Mouse (Mus musculus): ENCODE results near the gene Fam172a.
"Not testable (repeated sequence)": the region's sequence is repeated elsewhere in the genome, so short reads cannot be mapped to it uniquely, and the experiment has no call there.

Fam172a gene

DNA sequence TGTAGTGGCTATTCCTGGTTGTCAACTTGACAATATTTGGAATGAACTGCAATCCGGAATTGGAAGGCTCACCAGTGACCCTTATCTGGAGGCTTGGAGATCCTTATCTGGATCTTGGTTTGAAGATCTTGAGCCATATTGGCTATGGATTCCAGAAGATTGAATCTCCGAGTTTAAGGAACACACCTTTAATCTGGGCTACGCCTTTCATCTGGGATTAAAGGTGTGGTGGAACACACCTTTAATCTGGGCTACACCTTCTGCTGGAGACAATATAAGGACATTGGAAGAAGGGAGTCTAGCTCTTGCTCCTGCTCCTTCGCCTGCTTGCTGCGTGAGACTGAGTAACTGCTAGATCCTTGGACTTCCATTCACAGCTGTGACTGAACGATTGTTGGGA lies at the start of gene Fam172a:
Gene Fam172a (plus strand): TSS at position 301 of the 400 bp plus-strand sequence.
- DNase-seq = not testable (repeated sequence)

- DNase-seq = no peak
These were observed 13.2 kb upstream of the Fam172a start for GRCm38 (mm10) chr13:77688651-77689050.

GRCm38 (mm10) chr13:77708514-77709013 lies 6.7 kb downstream of the Fam172a start:
- peak; percentile 93 for DNase-seq

GRCm38 (mm10) chr13:77717499-77717898 lies 15.7 kb downstream of the Fam172a start:
- no peak for DNase-seq

DNA sequence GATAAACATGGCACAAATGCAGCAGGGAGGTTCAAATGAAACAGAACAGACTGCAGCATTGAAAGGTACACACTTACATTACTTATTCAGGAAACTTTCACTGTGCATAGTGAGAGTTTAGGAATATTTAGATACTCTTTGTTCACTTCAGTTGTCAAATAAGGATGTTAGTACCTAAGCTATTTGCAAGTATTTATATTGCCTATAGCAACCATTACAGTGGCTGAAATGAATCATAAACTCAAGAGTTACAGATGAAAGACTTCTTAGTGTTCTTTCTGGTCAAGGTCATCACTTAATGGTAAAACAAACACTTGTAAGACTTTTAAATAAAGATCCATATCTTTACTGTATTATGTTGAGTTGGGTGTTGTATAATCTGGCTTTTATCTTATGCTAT lies 41.0 kb downstream of the Fam172a start:
- no peak for DNase-seq

DNA sequence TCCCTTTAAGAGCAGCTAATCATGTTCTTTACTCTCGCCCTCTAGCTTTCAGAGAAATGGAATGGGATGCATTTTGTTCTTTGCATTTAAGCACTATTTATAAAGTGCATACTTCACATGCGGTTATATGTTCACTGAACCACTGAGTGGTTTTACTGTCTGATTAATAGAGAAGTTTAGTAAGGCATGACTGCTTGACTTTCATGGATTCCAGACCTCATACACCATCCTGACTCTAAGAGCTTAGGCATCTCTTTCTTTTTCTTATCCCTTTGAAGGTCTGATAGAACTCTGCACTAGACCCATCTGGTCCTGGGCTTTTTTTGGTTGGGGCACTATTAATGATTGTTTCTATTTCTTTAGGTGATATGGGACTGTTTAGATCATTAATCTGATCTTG lies 75.8 kb downstream of the Fam172a start:
- DNase-seq = no peak

DNA sequence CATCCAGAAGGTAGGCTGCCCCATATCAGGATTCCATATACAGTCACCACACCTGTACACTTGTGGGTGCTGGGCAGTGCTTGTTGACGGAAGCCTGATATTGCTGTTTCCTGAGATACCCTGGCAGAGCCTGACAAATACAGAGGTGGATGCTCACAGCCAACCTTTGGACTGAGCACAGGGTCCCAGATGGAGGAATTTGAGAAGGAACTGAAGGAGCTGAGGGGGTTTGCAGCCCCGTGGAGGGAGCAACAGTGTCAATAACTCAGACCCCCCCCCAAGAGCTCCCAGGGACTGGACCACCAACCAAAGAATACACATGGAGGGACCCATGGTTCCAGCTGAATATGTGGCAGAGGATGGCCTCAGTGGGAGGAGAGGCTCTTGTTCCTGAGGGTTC lies 105.5 kb downstream of the Fam172a start:
- DNase-seq = not testable (repeated sequence)

GRCm38 (mm10) chr13:77810449-77810848 lies 108.6 kb downstream of the Fam172a start:
- DNase-seq = no peak

- no peak for DNase-seq
These were observed 124.3 kb downstream of the Fam172a start for GRCm38 (mm10) chr13:77826138-77826537.

- no peak for DNase-seq
These were observed 141.3 kb downstream of the Fam172a start for GRCm38 (mm10) chr13:77843017-77843654.

DNA sequence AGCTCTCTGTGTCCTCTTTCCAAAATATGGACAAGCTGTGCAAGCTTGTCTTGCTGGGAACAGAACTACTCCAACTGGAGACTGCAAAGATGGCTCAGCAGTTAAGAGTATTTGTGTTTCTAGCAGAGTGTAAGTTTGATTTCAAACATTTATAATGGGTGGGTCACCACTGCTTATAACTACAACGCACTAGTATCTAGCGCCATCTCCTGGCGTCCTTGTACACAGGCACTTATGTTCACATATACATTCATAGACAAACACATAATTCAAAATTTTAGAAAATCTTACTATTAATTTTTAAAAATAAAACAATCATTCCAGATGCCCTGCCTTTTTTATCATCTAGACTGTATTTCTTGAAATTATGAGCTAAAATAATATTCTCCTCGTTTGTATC lies 147.0 kb downstream of the Fam172a start:
- peak; percentile 8 for DNase-seq

- no peak for DNase-seq
These were observed 163.0 kb downstream of the Fam172a start for GRCm38 (mm10) chr13:77864804-77865203.

DNA sequence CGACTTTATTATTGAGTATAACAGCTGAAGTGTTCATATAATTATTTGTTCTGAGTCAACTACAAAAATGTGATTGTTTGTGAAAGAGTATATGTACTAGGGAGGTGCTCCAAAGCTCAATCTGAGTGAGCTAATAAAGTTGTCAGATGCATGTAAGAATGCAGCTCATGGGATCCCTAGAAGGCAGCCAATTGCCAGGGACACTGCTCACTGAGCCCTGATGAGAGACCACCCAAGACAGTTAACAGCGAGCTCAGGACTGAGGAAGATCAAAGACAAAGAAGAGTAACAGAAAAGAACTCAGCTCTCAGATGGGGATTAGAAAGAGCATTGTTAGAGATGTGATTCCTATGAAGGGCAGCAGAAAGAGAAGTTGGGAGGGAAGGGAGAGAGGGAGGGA lies 166.5 kb downstream of the Fam172a start:
- no peak for DNase-seq

DNA sequence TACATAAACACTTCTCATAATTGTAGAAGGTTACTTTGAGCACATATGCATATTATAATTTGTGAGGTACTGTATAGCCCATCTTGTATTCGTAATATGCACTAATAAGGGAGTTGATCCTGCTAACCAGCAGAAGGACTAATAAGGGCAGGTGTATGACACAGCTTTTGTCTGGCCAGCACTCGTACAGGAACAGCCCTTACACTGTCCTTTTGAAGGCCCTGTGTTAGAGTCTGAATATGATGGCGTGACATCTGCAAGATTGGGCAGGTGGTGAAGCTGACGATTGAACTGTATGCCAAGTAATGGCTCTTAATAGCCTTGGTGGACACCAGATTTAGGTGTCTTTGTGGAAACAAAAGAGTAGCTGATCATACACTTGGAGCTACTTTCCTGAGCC lies 176.3 kb downstream of the Fam172a start:
- DNase-seq = no peak

GRCm38 (mm10) chr13:77878545-77878944 lies 176.7 kb downstream of the Fam172a start:
- DNase-seq = no peak

GRCm38 (mm10) chr13:77897619-77898018 lies 195.8 kb downstream of the Fam172a start:
- DNase-seq = no peak

GRCm38 (mm10) chr13:77898066-77898796 lies 196.4 kb downstream of the Fam172a start:
- no peak for DNase-seq

- no peak for DNase-seq
These were observed 197.9 kb downstream of the Fam172a start for GRCm38 (mm10) chr13:77899725-77900124.

GRCm38 (mm10) chr13:77900843-77901242 lies 199.0 kb downstream of the Fam172a start:
- DNase-seq = no peak

- no peak for DNase-seq
These were observed 207.4 kb downstream of the Fam172a start for GRCm38 (mm10) chr13:77909184-77909583.

DNA sequence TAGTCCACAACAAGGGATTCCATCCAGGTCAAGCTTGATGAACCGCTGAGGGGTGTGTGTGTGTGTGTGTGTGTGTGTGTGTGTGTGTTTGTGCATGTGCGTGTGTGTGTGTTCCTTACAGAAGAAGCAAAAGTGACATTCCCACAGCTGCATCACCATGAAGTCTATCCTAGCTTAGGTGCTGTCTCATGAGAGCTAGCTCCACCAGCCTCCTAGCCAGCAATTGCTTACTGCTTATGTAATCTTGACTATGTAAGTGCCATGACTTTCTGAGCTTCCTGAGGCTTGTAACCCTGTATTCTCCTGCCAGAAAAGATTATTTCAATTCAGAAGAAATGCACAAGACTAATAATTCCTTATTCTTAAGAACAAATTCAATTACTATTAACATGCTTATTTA lies 221.0 kb downstream of the Fam172a start:
- DNase-seq = no peak

DNA sequence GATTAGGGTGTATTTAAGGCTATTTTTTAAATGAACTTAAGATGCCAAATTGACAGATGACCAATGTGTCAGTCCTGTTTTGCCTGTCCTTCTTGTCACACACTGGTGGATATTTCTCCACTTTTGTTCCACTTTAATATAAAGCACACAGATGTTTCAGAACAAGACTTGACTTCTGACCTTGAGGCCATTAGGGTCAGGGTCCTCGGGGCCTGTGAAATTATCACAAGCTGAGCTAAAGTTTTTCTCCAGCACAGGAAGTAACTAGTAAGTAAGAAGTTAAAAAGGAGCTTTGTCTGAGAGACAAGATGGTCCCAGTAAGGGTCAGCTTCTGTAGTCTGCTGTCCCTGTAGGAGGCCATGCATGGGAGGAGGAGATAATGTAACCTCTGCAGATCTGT lies 255.8 kb downstream of the Fam172a start:
- DNase-seq = no peak

DNA sequence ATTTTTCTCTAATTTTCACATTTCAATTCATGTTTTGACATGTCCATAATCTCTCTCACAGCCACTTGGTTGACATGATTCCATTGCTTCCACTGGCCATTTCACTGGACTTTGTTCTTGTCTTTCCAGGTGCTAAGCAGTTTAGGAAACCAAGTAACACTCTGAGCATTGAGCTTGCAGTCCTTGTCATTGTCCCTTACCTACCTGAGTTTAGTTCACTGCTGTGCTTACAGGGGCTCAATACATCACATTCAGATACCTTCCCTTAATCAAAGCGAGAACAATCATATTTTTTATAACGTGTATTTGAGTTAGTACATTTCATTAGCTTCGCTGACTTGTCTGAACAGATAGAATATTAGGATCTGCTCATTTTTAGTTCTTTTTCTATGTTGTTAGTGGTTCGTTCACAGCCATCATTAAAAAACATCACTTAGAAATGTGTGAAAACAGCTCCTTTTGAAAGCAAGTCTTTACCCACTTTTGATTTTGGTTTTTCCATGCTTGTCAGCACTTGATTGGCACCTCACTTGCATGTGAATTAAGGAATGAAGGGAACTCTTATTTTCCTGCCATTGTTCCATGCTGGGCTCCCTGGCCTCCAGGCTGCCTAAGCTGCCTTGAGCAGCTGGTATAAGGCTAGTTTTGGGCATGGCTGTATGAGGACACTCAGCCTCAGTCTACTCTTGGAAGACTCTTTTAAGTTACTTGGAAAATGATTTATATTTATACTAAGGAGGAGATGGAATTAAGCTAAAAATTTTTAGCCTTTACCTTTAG lies 257.9 kb downstream of the Fam172a start:
- DNase-seq = no peak

DNA sequence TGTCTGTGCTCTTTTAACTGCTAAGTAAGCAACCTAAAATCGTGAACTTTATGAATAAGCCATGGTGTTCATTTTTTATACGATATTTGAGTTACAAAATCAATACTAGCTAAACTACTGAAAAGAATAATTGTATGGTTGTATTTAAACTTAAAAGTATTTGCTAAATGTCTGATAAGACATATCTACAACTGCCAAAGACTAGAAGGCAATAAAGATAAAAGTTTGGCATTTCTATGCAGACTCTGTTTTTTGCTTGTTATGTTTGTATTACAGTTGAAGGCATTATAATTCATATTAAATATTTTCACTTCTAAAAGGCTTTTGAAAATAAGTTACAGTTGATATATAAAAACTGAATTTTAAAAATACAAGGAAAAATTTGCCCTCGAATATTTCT lies 274.4 kb downstream of the Fam172a start:
- no peak for DNase-seq
